Mouse (Mus musculus): ENCODE data around the gene Nmrk2. TPM values are rescaled to one million over a fixed set of nuclear protein-coding genes. Genes with fewer than 3 reads are reported as not detected.

Nmrk2 gene
- polyA plus RNA-seq, 1 experiment from 2014 or later = 0.10 TPM

GRCm38 (mm10) chr10:81242021-81242420 lies 40.2 kb upstream of the Nmrk2 start:
- ATAC-seq = no peak
- Histone ChIP-seq H3K27ac (ENCODE audit: low read depth, low read length) (no peak overlapping the region), H3K4me3 (ENCODE audit: low read depth, low read length) (no peak overlapping the region), H3K9ac (ENCODE audit: low read depth, low read length) (no peak overlapping the region), H3K4me1 (replicated peaks; ENCODE audit: control insufficient read depth, insufficient read depth, low read length) (no peaks in the 10 kb centered on the region; the same call in 1 of the 2 replicates), H3K36me3 (ENCODE audit: control insufficient read depth, insufficient read depth) (no peaks in the 10 kb centered on the region), H3K27me3 (replicated peaks; ENCODE audit: control insufficient read depth, insufficient read depth, low read length) (peaks cover 15% of the 10 kb centered on the region; the same call in 1 of the 2 replicates), H3K4me2 (replicated peaks; ENCODE audit: low read depth) (no peak overlapping the region), H3K9me3 (ENCODE audit: control insufficient read depth) (no peaks in the 10 kb centered on the region)
- no peak for TF ChIP-seq CTCF (IDR thresholded peaks at IDR 0.05; ENCODE audit: low read depth)
- WGBS = 88% methylated on average over 16 of the region's 16 CpGs

DNA sequence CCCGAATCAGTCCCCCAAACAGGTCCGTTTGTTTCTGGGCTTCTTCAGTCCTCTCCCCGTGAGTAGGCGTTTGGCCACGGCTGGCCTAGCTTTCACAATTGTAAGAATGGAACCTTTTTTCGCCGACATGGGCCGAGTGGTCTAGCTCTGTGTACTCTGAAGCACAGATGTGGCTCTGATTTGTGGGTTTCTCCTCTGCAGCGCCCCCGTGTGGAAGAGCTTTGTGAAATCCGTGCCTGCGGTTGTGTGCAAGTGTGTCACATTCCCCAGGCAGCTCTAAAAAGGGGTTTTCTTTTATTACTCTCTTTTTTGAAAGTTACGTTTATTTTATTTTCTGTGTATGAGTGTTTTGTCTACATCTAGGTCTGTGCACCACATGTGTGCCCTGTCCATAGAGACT lies 39.0 kb upstream of the Nmrk2 start:
- Histone ChIP-seq H3K4me2 (replicated peaks; ENCODE audit: low read depth) (no peak overlapping the region), H3K27me3 (replicated peaks; ENCODE audit: control insufficient read depth, insufficient read depth, low read length) (peaks cover 15% of the 10 kb centered on the region; the same call in 1 of the 2 replicates), H3K4me1 (replicated peaks; ENCODE audit: control insufficient read depth, insufficient read depth, low read length) (no peaks in the 10 kb centered on the region; the same call in 1 of the 2 replicates), H3K9ac (ENCODE audit: low read depth, low read length) (no peak overlapping the region), H3K4me3 (ENCODE audit: low read depth, low read length) (no peak overlapping the region), H3K36me3 (ENCODE audit: control insufficient read depth, insufficient read depth) (no peaks in the 10 kb centered on the region), H3K27ac (ENCODE audit: low read depth, low read length) (no peak overlapping the region), H3K9me3 (ENCODE audit: control insufficient read depth) (no peaks in the 10 kb centered on the region)
- peak; percentile 80 for TF ChIP-seq CTCF (IDR thresholded peaks at IDR 0.05; ENCODE audit: low read depth)
- ATAC-seq = no peak
- 36% methylated on average over 13 of the region's 13 CpGs for WGBS

- H3K36me3 ChIP-seq (ENCODE audit: control insufficient read depth, insufficient read depth) = no peaks in the 10 kb centered on the region
- no peak overlapping the region for H3K27ac ChIP-seq (ENCODE audit: low read depth, low read length)
- H3K9ac ChIP-seq (ENCODE audit: low read depth, low read length) = no peak overlapping the region
- 80% methylated on average over 2 of the region's 2 CpGs for WGBS
- TF ChIP-seq CTCF (IDR thresholded peaks at IDR 0.05; ENCODE audit: low read depth) = no peak
- no peak for ATAC-seq
- no peaks in the 10 kb centered on the region for H3K9me3 ChIP-seq (ENCODE audit: control insufficient read depth)
- peaks cover 15% of the 10 kb centered on the region; the same call in 1 of the 2 replicates for H3K27me3 ChIP-seq (replicated peaks; ENCODE audit: control insufficient read depth, insufficient read depth, low read length)
- no peaks in the 10 kb centered on the region for H3K4me1 ChIP-seq (replicated peaks; ENCODE audit: control insufficient read depth, insufficient read depth, low read length)
- H3K4me3 ChIP-seq (ENCODE audit: low read depth, low read length) = no peak overlapping the region
- no peak overlapping the region for H3K4me2 ChIP-seq (replicated peaks; ENCODE audit: low read depth)
Observed at GRCm38 (mm10) chr10:81238618-81239017, 36.8 kb upstream of the Nmrk2 start.

- 88% methylated on average over 12 of the region's 12 CpGs for WGBS
Observed at GRCm38 (mm10) chr10:81236471-81237268, 34.8 kb upstream of the Nmrk2 start.

DNA sequence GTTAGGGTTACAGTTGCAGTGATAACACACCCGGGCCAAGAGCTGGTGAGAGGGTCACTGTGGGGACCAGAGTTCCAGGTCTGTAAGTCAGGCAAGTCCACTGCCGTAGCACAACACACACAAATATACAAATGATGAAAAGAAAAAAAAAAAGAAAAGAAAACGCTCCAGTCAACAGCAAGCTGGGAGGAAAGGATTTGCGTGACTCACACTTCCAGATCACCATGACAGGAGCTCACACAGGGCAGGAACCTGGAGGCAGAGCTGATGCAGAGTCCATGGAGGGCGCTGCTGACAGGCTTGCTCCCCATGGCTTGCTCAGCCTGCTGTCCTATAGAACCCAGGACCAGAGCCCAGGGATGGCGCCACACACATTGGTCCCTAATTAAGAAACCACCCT lies 32.4 kb upstream of the Nmrk2 start:
- no peak for ATAC-seq
- peaks cover 6% of the 10 kb centered on the region; the same call in 1 of the 2 replicates for H3K4me1 ChIP-seq (replicated peaks; ENCODE audit: control insufficient read depth, insufficient read depth, low read length)
- H3K4me2 ChIP-seq (replicated peaks; ENCODE audit: low read depth) = peak overlapping the region; percentile 72
- peak; percentile 12; the same call in 1 of the 2 replicates for TF ChIP-seq CTCF (IDR thresholded peaks at IDR 0.05; ENCODE audit: low read depth)
- H3K4me3 ChIP-seq (ENCODE audit: low read depth, low read length) = peak overlapping the region; percentile 72; the same call in 1 of the 2 replicates
- WGBS = 70% methylated on average over 6 of the region's 6 CpGs
- peak overlapping the region; percentile 95 for H3K27ac ChIP-seq (ENCODE audit: low read depth, low read length)
- peaks cover 14% of the 10 kb centered on the region; the same call in 1 of the 2 replicates for H3K27me3 ChIP-seq (replicated peaks; ENCODE audit: control insufficient read depth, insufficient read depth, low read length)
- no peaks in the 10 kb centered on the region for H3K9me3 ChIP-seq (ENCODE audit: control insufficient read depth)
- no peaks in the 10 kb centered on the region for H3K36me3 ChIP-seq (ENCODE audit: control insufficient read depth, insufficient read depth)
- H3K9ac ChIP-seq (ENCODE audit: low read depth, low read length) = 0 out of 2 replicates have a peak overlapping the region, but pooled peaks have one; percentile 78

More at GRCm38 (mm10) chr10:81236471-81237268, 34.8 kb upstream of the Nmrk2 start:
- Histone ChIP-seq H3K4me2 (replicated peaks; ENCODE audit: low read depth) (no peak overlapping the region), H3K27me3 (replicated peaks; ENCODE audit: control insufficient read depth, insufficient read depth, low read length) (peaks cover 15% of the 10 kb centered on the region; the same call in 1 of the 2 replicates), H3K36me3 (ENCODE audit: control insufficient read depth, insufficient read depth) (no peaks in the 10 kb centered on the region), H3K9ac (ENCODE audit: low read depth, low read length) (no peak overlapping the region), H3K27ac (ENCODE audit: low read depth, low read length) (no peak overlapping the region), H3K4me1 (replicated peaks; ENCODE audit: control insufficient read depth, insufficient read depth, low read length) (peaks cover 6% of the 10 kb centered on the region; the same call in 1 of the 2 replicates), H3K4me3 (ENCODE audit: low read depth, low read length) (no peak overlapping the region), H3K9me3 (ENCODE audit: control insufficient read depth) (no peaks in the 10 kb centered on the region)
- ATAC-seq = no peak
- TF ChIP-seq CTCF (IDR thresholded peaks at IDR 0.05; ENCODE audit: low read depth) = no peak

GRCm38 (mm10) chr10:81233226-81233585 lies 31.4 kb upstream of the Nmrk2 start:
- no peak for TF ChIP-seq CTCF (IDR thresholded peaks at IDR 0.05; ENCODE audit: low read depth)
- Histone ChIP-seq H3K36me3 (ENCODE audit: control insufficient read depth, insufficient read depth) (no peaks in the 10 kb centered on the region), H3K4me2 (replicated peaks; ENCODE audit: low read depth) (peak overlapping the region; percentile 72), H3K9ac (ENCODE audit: low read depth, low read length) (peak overlapping the region; percentile 78), H3K4me1 (replicated peaks; ENCODE audit: control insufficient read depth, insufficient read depth, low read length) (peaks cover 6% of the 10 kb centered on the region; the same call in 1 of the 2 replicates), H3K27me3 (replicated peaks; ENCODE audit: control insufficient read depth, insufficient read depth, low read length) (peaks cover 14% of the 10 kb centered on the region; the same call in 1 of the 2 replicates), H3K9me3 (ENCODE audit: control insufficient read depth) (no peaks in the 10 kb centered on the region), H3K4me3 (ENCODE audit: low read depth, low read length) (peak overlapping the region; percentile 72), H3K27ac (ENCODE audit: low read depth, low read length) (peak overlapping the region; percentile 95)
- under 1% methylated on average over 28 of the region's 28 CpGs for WGBS
- ATAC-seq = peak; percentile 40; the same call in 1 of the 2 replicates
